Mouse (Mus musculus): ENCODE measurements around the gene Atp8a1.

GRCm38 (mm10) chr5:67629440-67629839 is 217.8 kb downstream of the Atp8a1 start:
- no peak for TF ChIP-seq CTCF (IDR thresholded peaks at IDR 0.05; ENCODE audit: control insufficient read depth, insufficient read depth, insufficient replicate concordance, low read depth, low read length)
- no peak for TF ChIP-seq POLR2A (IDR thresholded peaks at IDR 0.05; ENCODE audit: control insufficient read depth, low read depth, low read length)
